Mouse (Mus musculus) brain, embryonic 14.5 days (tissue): ENCODE results near the gene Rasa4.

ENCODE experiments used
- CTCF ChIP-seq: fragments of 200-500 bp; IDR thresholded peaks from 2 replicates; pipeline ENCODE4 v1.5.1; 2012; ENCODE audit warnings: inconsistent platforms, mild to moderate bottlenecking, moderate library complexity, borderline replicate concordance; ENCODE audit not compliant: insufficient read depth, insufficient read length; ENCODE audit errors: extremely low read depth
- POLR2A ChIP-seq: fragments of 200-500 bp; IDR thresholded peaks from 2 replicates; pipeline ENCODE4 v1.6.1; 2012; ENCODE audit warnings: mild to moderate bottlenecking, inconsistent platforms, borderline replicate concordance; ENCODE audit not compliant: poor library complexity, insufficient read depth, insufficient read length, severe bottlenecking; ENCODE audit errors: extremely low read depth

DNA sequence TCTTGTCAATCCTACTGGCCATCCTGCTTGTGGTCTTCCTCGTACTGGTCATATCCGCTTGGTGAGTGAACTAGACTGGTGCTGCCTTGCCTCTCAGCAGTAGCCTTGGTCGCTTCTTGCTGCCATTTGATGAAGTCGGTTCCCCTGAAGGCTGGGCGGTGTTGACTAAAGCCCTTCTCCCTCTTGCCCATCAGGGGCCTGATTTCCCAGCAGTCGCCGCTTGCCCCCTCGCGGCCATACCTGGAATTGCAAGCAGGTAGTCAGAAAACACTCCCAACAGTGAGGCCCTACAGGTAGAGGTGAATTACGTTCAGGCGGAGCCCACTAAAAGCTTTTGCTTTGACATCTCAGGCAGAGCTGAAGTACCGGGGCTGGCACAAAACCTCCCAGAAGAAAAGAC, 22.1 kb upstream of the Rasa4 start:
- TF ChIP-seq CTCF, result peak; percentile 96
- no peak for TF ChIP-seq POLR2A
